ENCODE assay signal across 8 mouse cellular contexts in genomic region chr9:78481423-78482331, GRCm38 (mm10). TPM values are rescaled to one million over a fixed set of nuclear protein-coding genes. Genes with fewer than 3 reads are reported as not detected.
DNase-seq lines count a peak whose midpoint lies in the region; ATAC-seq lines count a peak whose summit lies in the region.

No protein-coding gene starts in this region.

- peak overlapping the region; percentile 98 for H3K27ac ChIP-seq in hindbrain, embryonic 11.5 days (ENCODE audit: low read depth, low read length)

- peak; percentile 99 for ATAC-seq in hindbrain, embryonic 11.5 days (ENCODE audit: low FRiP score)

- H3K27me3 ChIP-seq in hindbrain, embryonic 11.5 days (ENCODE audit: control insufficient read depth, insufficient read depth, low read length) = no peaks in the 10 kb centered on the region

- H3K9ac ChIP-seq in hindbrain, embryonic 11.5 days (ENCODE audit: low read depth, low read length) = peak overlapping the region; percentile 99

- H3K36me3 ChIP-seq in hindbrain, embryonic 11.5 days (ENCODE audit: control insufficient read depth, insufficient read depth, low read length) = no peaks in the 10 kb centered on the region

- H3K4me2 ChIP-seq in hindbrain, embryonic 11.5 days (replicated peaks; ENCODE audit: low read depth, low read length) = peak overlapping the region; percentile 54

- DNase-seq in Muller cell, postnatal 12 days (ENCODE audit: inconsistent ontology term) = peak; percentile 99
- DNase-seq in cerebellum, adult 9-11 months = peak; percentile 99
- peak; percentile 95 to 96 for DNase-seq in frontal cortex, adult 2 months (ENCODE audit: extremely low spot score in 1 of 2, low spot score in 1 of 2)
- DNase-seq in hindbrain, embryonic 11.5 days (ENCODE audit: low spot score) = peak; percentile 96
- peak; percentile 96 for DNase-seq in layer of hippocampus, postnatal 10 days (ENCODE audit: low spot score in 2 of 2)
- peak; percentile 98 for DNase-seq in lung, postnatal 10 days
- DNase-seq in ovary, postnatal 36 days (ENCODE audit: low spot score) = peak; percentile 94
- DNase-seq in thymus, postnatal 25 days = peak; percentile 97

- H3K4me1 ChIP-seq in hindbrain, embryonic 11.5 days (replicated peaks; ENCODE audit: control insufficient read depth, insufficient read depth, low read length) = no peaks in the 10 kb centered on the region

- H3K4me3 ChIP-seq in hindbrain, embryonic 11.5 days (ENCODE audit: low read depth, low read length) = peak overlapping the region; percentile 99

- no peaks in the 10 kb centered on the region for H3K9me3 ChIP-seq in hindbrain, embryonic 11.5 days (ENCODE audit: control insufficient read depth, low read length)

- WGBS in hindbrain, embryonic 11.5 days = under 1% methylated on average over 70 of the region's 77 CpGs

RNA-seq across cellular contexts. Expression of gene Eef1a1, which starts 7.3 kb away (rescaled TPM):
- polyA plus RNA-seq in frontal cortex, adult 2 months (2012; rRNA removed) = 3,478 and 3,677 TPM in 2 replicates
- polyA plus RNA-seq in hindbrain, embryonic 11.5 days (2014; fragmentation: Nextera tagmentation; extraction: Ambion mirVana) = 4,691 and 4,742 TPM in 2 replicates
- total RNA-seq in layer of hippocampus, postnatal 10 days (2021) = 1,000 to 10,000 TPM; 4,076 to 4,543 TPM

RNA-seq across cellular contexts. Expression of gene Gm17324, which starts 33.1 kb away (rescaled TPM):
- 0.68 and 0.80 TPM in 2 replicates for polyA plus RNA-seq in frontal cortex, adult 2 months (2012; rRNA removed)
- 0.28 and 0.48 TPM in 2 replicates for polyA plus RNA-seq in hindbrain, embryonic 11.5 days (2014; fragmentation: Nextera tagmentation; extraction: Ambion mirVana)
- 1 to 10 TPM; 1.4 to 1.5 TPM for total RNA-seq in layer of hippocampus, postnatal 10 days (2021)

RNA-seq across cellular contexts. Expression of gene Mto1, which starts 33.7 kb away (rescaled TPM):
- polyA plus RNA-seq in frontal cortex, adult 2 months (2012; rRNA removed) = 27.5 and 33.9 TPM in 2 replicates
- polyA plus RNA-seq in hindbrain, embryonic 11.5 days (2014; fragmentation: Nextera tagmentation; extraction: Ambion mirVana) = 26.1 and 26.7 TPM in 2 replicates
- total RNA-seq in layer of hippocampus, postnatal 10 days (2021) = 10 to 100 TPM; 20.4 to 22.9 TPM

RNA-seq across cellular contexts. Expression of gene Cgas, which starts 38.6 kb away (rescaled TPM):
- 0.59 and 0.90 TPM in 2 replicates for polyA plus RNA-seq in frontal cortex, adult 2 months (2012; rRNA removed)
- 0.35 and 0.79 TPM in 2 replicates for polyA plus RNA-seq in hindbrain, embryonic 11.5 days (2014; fragmentation: Nextera tagmentation; extraction: Ambion mirVana)
- under 1 TPM; 0.94 to 0.96 TPM for total RNA-seq in layer of hippocampus, postnatal 10 days (2021)

Comparison
In these comparisons a context has a peak if more than half of its experiments do, and no peak if none do; other contexts are left out.
1. Peak in every context shown above with its lines: DNase-seq, ATAC-seq, H3K4me3 ChIP-seq and H3K27ac ChIP-seq.